Mouse (Mus musculus) frontal cortex, postnatal 14 days (tissue): ENCODE measurements around the gene Rragd.
"Not testable (repeated sequence)": the region's sequence is repeated elsewhere in the genome, so short reads cannot be mapped to it uniquely, and the experiment has no call there.

ENCODE experiments used
- DNase-seq, 2 experiments: peaks; one replicate each; pipeline ENCODE4 v3.0.0; 2022; ENCODE audit warnings: low spot score in 2 of 2

Rragd gene

DNA sequence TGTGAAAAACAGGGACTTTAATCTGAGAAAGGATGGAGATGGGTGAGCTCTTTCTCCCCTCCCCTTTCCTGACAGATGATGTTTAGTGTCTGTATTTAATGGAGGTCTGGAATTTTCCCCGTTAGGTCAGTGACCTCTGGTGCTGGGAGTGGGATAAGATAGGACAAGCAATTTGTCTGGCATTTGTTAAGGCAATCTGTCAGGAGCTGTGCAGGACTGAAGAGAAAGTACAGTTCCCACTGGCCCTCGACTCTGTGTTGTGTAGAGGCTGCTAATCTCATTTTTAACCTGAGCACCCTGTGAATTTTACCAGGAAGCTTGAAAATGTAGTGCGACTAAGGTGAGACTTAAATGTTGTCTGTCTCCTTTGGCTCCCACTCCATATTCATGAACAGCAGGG is 2.8 kb downstream of the Rragd start:
- DNase-seq = no peak

DNA sequence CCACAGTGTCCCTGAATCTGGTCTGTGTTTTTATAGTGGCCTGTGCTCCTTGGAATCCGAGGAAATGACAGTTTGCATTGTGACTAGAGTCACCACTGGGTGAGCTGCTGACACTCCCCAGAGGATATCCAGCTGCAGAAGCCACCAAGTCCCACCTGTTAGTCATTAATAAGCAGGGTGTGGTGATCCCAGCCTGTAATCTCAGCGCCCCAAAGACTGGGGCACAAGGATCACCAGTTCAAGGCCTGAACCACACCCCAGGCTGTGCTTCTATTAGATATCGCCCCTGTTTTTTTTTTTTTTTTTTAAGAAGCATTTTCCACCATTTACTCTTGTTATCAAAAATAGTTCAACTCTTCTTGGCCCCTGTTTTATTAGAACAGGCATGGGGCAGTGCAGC is 4.2 kb downstream of the Rragd start:
- no peak for DNase-seq

DNA sequence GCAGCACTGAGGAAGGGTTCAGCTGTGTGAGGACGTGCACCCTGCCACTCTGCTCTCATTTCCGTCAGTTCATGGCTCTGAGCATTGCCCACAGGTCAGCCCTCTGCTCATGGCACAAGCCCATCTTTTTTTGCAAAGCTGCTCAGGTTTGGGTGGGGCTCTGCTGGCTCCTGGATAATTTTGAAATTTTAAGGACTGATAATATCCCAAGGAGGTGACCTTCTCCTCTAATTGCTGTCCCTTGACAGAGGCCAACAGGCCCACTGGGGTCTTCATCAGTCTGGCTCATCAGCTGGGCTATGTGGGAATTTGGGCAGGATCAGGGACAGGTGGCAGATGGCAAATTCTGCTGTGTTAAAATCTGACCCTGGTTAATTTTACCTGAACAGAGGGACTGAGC is 6.5 kb downstream of the Rragd start:
- no peak for DNase-seq

DNA sequence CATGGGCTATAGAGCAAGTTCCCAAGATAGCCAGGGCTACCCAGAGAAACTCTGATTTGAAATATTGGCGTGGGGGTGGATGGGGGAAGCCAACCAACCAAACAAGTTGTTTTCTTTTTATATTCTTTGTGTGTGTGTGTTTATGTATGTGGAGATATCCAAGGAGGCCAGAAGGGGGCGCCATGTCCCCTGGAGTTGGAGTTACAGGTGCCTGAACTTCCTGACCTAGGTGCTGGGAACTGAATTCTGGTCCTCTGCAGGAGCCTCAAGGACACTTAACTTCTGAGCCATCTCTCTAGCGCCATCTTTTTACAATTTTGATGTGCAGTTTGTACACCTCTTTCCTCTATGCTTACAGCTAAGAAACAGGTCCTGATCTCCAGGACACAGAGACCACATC is 11.3 kb downstream of the Rragd start:
- no peak for DNase-seq

DNA sequence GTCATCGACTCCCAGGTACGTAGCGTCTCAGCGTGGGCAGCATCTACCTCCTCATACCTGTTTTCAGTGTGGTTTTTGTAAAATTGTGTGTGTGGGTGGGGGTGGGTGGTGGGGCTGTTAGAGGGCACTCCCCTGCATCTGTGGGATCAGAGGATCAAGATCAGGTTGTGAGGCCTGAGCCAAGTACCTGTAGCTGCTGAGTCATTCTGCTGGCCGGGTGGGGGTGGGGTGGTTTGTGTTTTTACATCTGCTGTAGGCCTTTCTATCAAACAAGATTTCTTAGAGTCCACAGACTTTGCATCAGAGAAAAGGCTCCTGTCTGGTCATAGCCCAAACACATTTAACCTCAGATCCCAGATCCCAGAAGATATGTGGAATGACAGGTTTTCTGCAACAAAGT is 13.2 kb downstream of the Rragd start:
- DNase-seq = no peak

DNA sequence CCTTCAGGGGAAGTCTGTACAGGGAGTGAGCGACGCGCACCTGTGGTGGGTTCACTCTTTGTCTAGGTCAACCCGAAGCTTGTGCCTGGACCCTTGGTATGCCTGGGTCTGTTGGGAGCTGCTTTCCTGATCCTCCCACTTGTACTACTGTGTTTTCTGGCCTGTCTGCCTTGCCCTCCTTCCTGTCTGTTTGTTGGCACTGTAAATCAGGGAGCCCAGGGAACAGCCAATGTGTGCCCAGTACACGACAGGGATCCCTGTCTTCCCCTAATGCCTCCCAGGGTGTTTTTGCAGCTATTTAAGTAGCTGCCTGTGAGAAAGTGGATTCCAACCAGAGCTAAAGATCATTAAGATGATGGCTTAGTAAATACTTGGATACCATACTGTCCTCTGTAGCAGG is 14.7 kb downstream of the Rragd start:
- DNase-seq = no peak

DNA sequence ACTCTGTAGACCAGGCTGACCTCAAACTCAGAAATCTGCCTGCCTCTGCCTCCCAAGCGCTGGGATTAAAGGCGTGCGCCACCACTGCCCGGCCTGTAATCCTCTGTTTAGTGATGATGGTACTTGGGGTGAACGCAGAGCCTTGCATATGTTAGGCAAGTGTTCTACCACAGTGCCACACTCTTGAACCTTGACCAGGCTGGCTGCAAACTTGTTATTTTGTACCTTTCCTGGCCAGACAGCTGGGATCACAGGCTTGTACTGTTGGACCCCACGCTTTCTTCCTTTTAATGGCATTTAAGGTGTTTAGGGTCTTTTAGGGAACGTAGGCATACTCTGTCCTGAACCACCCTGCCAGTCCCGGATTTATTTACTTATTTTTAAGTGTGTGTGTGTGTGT is 16.2 kb downstream of the Rragd start:
- no peak for DNase-seq

DNA sequence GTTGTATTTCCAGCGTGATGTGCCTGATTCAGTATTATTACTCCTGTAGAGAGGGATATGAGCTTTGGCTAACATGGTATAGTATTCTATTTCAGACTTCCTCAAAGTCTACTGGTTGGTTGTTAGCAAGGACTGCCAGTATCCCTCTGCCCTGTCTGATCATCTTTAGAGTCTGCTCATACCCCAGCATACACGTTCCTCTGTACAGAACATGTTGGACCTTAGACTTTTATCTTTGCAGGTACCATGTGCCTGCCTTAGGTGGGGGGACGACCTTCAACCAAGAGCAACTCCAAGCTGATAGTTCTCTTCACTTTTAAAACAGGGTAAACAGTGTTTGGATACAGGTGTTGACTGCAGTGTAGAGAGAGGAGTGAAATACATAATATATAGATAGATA is 19.2 kb downstream of the Rragd start:
- no peak for DNase-seq

DNA sequence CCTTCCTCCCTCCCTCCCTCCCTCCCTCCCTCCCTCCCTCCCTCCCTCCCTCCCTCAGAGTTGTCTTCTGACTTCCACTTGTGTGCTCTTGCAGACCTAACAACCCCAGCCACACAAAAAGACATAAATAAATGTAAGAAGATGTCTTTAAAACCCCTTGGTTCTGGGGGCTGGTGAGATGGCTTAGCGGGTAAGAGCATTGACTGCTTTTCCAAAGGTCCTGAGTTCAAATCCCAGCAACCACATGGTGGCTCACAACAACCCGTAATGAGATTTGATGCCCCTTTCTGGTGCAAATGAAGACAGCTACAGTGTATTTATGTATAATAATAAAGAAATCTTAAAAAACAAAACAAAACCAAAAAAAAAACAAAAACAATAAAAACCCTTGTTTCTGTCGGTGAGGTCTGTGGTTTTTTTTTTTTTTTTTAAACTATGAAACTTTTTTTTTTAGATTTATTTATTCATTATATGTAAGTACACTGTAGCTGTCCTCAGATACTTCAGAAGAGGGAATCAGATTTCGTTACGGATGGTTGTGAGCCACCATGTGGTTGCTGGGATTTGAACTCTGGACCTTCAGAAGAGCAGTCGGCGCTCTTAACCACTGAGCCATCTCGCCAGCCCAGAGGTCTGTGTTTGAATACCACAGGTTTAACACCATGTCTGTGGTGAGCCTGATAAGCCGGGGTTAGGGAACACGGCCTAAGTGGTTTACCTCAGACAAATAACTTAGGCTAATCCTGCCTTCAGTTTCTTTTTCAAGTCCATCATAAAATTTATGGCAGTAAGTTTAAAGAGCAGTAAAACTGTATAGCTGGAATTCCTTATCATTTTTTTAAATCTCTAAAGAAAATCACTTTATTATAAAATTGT is 23.0 kb downstream of the Rragd start:
- not testable (repeated sequence) for DNase-seq

DNA sequence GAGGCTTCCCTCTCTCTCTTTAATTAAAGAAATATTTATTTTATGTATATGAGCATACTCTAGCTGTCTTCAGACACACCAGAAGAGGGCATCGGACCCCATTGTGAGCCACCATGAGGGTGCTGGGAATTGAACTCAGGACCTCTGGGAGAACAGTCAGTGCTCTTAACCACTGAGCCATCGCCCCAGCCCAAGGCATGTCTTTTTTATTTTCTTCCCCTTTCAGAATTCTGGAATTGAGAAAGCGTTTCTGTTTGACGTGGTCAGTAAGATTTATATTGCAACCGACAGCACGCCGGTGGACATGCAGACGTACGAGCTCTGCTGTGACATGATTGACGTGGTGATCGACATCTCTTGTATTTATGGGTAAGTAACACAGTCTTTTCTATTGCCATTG is 24.0 kb downstream of the Rragd start:
- no peak for DNase-seq

DNA sequence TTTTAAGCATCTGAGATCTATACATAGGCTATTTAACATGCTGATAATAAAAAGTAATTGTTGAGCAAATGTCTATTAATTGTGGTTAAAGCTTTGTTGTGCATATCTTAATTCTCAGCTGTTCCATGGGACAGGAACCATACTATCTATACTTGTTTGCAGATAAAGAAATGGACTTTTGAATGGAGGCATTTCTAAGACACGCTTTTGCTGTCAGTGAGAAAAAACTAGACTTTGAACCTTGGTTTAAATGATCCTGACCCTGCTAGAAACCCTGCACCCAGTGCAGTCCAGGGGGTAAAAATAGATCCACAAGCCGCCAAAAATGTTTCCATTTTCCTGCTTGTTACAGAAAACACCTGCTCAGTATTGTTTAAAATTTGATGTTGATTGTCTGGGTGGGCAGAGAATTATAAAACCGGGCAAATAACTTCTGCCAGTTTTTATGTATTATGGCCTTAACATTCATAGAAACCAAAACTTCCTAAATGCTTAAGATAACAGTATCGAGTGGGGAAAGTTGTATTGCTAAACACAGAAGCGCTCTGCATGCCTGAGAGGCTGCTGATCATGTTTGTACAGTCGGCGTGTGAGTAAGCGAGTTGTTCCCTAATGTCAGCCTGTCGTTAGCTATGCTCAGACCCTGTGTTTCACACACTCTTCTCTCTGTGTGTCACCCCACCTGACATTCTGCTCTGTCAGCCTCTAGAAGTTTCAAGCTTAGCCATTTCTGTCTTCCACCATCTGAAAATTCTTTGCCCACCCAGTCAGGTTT is 24.8 kb downstream of the Rragd start:
- DNase-seq = no peak

DNA sequence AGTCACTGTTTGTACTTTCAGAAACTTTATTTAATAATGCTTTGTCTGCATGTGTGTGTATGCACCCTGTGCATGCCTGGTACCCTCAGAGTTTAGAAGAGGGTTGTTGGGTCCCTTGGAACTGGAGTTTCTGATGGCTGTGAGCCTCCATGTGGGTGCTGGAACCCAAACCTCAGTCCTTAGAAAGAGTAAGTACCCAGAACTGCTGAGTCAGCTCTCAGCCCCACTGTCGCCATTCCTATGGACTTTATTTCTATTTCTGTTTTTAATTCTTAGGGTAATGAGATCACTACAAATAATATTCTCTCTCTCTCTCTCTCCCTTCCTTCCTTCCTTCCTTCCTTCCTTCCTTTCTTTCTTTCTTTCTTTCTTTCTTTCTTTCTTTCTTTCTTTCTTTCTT is 27.2 kb downstream of the Rragd start:
- no peak for DNase-seq

DNA sequence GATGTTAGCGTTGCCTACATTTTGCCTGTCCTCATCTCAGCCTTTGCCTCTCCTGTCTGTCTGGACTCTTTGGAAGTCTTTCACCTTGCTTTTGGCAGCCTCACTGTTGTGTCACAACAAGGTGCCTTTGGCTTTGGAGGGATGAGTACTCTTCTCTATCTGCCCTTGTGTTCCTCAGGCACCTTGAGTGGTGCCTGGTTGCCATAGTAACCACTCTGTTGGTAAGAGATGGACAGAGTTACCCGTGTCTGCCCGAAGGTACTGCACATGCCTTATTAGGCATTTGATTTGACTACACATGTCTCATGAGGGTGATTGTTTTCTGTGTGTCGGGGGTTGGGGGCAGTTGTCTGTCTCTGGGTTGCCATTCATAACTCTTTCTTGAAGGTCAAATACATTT is 29.6 kb downstream of the Rragd start:
- no peak for DNase-seq

DNA sequence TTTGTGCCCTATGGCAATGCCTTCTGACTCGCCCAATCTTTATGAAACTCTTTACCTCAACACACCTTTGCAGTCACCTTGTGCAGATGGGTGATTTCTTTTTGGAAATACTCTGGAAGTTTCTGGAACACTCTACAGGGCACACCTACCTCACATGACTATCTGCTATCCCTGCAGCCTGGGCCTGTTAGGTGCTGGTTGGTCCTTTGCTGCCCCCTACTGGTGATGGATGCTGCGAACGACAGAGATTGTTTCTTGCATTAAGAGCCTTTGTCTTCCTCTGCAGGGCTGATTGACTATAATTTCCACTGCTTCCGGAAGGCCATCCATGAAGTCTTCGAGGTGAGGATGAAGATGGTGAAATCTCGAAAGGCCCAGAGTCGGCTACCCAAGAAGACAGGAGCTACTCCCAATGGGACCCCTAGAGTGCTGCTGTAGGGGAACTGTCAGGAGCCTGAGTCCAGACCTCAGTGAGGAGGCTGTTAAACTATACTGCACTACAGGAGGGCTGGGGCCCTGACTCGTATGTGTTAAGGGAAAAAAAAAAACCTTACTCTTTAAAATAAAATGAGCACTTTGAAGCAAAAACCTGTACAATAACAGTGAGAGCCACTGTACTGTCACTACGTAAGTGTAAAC is 35.6 kb downstream of the Rragd start:
- DNase-seq = peak; percentile 61 to 85

DNA sequence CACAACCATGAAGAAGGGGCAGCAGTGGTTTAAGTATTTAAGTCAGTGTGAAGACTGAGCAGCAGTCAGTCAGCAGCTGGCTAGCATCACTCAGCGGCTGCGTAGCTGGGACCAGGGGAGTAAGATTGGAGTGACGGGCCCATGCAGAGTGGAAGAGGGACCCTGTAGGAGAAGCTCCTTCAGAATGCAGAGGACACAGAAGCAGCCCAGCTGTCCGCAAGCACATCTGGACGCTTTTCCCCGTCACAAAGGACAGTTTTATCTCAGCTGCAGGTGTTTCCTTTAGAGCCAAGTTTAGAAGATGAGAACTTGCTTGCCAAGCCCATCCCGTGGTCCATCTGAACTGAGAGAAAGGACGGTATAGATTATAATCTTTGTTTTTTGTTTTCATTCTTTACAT is 41.6 kb downstream of the Rragd start:
- no peak for DNase-seq

DNA sequence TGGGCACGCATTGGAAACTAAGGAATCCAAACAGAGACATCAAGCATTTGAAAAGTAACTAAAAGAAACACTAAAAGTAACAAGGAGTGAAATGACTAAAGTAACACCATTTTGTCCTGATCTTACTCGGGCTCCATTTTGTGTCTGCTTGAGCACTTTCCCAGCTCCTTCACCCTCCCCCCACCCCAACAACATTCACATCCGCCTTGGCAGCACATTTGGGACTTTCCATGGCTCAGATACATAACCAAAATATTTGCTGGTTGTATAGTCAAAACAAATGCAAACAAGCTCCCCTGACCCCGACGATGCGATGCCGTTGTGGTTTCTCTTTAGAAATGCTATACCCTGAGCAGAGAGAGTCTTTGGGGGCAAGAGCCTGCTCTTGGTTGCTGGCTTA is 46.3 kb downstream of the Rragd start:
- DNase-seq = no peak

DNA sequence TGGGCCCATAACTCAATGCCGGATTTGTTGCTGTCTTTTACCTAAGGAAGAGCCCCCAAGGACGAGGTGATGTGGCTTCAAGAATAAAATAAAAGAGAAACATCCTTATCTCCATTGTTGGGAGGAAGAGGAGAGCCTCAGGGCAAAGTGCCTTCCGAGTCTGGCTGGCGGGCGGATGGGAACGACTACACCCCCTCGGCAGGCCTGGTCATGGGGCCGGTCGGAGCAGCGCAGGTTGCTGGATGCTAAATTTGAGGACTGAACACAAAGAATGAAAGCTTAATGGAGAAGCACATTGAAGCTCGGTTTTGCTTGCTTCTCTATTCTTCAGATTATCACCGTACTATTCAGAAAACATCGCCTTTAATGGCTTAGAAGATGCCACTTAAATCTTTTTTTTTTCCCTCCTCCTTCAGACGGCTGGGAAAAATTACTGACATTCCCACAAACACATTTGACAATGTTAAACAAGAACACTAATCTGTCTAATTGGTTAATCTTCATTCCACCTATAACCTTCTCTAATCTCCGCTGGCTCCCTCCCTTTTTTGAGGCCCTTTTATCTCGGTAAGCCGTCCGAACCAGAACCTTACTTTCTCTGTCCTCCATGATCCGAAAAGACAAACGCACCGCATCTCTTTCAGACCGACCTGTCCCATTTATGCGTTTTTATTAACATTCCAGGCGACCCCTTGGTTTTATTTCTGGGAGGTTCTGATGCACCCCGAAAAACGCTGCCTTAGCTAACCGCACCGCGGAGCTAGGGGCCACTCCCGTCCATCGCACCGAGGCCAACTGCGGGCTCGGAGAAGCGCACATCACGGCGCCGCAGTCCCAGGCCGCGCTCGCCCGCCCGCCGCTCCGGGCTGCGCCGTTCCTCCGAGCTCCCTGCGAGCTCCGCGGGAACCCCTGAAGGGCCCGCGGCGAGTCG is 47.7 kb downstream of the Rragd start:
- no peak for DNase-seq

DNA sequence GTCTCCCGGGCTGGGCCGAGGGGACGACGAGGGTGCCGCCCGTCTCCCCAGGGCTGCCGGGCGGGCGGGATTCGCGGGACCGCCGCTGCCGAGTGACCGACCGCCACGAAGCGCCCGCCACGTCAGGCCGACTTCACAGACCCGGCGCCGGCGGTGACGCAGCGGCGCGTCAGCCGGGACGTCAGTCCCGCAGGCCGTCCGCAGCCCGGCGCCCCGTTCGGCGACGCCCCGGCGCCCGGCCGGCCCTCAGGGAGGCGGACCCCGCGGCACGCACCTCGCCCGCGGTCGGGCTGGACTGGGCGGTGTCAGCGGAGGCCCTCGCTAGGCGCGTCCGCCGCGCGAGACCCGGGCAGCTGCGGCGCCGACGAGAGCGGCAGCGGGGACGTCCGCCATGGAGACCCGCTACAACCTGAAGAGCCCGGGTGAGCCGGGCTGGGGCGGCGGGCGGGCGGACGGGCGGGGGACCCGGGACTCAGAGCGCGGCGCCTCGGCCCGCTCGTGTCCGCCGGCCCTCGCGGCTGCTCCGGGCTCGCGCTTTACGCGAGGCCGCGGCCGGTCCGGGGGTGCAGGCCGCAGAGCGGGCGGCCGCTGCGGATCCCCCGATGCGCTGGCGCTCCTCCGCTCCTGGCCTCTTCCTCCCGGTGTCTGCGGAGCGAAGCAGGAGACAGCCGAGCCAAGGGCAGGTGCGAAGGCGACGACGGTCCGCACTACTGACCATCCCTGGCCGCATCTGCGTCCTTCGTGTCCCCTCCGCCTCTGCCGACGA is 48.5 kb downstream of the Rragd start, which contains the start of gene Ube2j1:
TSS of gene Ube2j1 (plus strand) at position 222 of the 766 bp plus-strand sequence.
- DNase-seq = peak; percentile 75 to 79

DNA sequence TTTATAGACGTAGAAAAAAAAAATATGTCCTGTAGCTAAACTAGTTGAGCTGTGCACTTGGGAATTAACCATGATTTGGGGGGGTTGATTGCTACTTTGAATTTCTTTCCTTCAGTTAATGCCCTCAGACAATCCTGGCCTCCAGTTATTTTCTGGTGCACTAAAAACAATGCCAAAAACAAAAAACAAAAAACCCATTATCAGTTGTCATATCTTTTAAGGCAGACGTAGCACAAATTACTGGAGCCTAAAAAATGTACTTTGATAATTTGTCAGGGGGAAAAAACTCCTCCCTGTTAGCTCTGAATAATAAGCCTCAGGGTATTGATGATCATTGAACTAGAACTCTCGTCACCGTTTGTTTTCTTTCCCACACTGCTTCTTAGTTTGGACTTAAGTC is 49.2 kb downstream of the Rragd start:
- DNase-seq = no peak

DNA sequence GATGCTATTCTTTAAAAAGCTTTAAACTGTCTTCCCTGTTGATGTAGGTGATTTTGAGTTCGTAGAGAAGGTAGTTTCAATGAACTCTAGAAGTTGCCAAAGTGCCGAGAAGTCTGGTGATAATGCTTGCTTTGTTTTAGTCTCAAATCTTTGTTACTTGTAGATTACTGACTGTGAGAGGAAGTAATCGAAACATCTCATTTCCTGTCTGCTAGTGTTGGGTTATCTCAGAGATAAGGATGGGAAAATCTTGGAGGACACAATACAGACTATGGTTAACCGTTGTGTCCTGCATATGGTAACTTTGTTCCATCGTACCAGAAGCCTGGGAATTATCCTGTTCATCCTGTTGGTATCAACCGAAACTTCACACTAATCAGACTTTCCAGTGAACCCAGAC is 50.7 kb downstream of the Rragd start:
- no peak for DNase-seq

DNA sequence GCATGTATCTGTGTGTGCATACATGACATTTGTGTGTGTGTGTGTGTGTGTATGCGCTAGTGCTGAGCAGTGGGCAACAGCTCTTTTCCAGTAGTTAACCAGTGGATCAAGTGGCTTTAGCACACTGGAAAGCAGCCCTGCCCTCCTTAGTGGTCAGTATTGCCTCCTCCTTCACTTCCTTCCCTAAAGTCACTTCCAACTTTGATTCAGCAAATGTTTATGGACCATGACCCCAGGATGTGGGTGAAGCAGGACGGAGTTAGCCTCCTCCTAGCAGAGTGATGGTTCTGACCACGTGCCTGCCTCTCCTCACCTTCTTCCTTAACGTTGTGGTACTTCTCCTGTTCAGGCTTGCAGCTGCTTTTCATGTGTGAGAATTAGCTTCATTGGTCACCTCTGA is 57.0 kb downstream of the Rragd start:
- DNase-seq = no peak
